Mouse (Mus musculus): ENCODE results near the gene Dcaf12.
A peak's percentile ranks its signal among the peaks of the same experiment; 100 is the strongest.

The Dcaf12 gene

GRCm38 (mm10) chr4:41314141-41315129, at the start of gene Dcaf12:
Gene Dcaf12, minus strand, starts transcription at chr4:41314889.
- DNase-seq (ENCODE audit: low read depth) = peak; percentile 93

DNA sequence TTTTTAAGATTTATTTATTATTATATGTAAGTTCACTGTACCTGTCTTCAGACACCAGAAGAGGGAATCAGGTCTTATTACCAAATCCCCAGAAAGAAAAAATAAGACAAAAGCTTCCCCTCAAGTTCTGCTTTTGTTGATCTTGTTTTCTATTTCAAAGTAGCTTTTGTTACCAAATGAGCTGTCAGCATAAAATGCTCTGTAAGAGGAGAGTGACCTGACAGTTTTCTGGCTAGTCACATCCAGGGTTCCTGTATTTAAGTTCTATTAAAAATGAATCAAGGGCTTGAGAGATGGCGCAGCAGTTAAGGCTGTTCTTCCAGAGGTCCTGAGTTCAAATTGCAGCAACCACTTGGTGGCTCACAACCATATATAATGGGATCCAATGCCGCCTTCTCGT, 46.4 kb upstream of the Dcaf12 start:
- no peak for DNase-seq (ENCODE audit: low read depth)

DNA sequence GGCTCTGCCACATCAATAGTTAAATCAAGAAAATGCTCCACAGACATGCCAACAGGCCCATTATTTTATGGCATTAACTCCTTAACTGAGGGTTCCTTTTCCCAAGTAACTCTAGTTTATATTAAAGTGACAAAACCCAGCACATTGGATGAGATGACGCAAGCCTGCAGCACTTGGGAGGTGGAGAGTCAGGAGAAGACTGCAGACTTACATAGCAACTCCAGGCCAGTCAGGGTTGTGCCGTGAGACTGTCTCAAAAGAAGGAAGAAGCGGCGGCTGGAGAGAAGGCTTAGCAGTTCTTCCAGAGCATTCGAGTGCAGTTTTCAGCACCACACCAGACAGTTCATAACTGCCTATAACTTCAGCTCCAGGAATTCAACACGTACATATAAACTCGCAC, 44.7 kb upstream of the Dcaf12 start:
- no peak for DNase-seq (ENCODE audit: low read depth)

DNA sequence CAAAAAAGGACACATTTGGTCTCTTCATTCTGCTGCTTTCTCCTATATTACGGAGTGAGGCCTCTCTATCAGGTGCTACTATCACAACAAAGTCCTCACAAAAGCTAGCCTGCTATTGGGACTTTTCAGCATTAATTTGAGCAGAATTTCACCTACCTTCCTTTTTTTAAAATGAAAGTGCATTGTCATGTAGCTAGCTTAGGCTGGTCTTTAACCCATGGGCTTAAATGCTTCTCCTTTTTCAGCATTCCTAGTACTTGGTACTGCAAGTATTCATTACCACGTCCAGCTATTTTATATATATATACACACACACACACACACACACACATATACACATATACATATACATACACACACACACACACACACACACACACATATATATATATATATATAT, 44.0 kb upstream of the Dcaf12 start:
- no peak for DNase-seq (ENCODE audit: low read depth)

DNA sequence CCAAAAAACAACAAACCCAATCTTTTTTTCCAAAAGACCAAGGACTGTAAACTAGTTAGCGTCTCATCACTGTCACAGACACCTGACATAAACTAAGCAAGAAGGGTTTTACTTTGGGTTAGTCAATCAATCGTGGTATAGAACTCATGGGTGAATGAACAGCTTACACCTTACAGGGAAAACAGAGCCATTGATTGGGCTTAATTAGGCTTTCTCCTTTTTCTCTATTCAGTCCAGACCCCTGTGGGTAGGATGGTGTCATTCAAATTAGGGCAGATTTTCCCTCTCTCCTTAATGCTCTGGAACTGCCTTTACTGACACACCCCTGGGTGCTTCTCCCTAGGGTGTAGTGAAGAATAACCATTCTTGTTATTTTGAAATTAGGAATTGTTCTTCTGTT, 42.5 kb upstream of the Dcaf12 start:
- no peak for DNase-seq (ENCODE audit: low read depth)

GRCm38 (mm10) chr4:41353265-41353664, 38.6 kb upstream of the Dcaf12 start:
- DNase-seq (ENCODE audit: low read depth) = no peak

DNA sequence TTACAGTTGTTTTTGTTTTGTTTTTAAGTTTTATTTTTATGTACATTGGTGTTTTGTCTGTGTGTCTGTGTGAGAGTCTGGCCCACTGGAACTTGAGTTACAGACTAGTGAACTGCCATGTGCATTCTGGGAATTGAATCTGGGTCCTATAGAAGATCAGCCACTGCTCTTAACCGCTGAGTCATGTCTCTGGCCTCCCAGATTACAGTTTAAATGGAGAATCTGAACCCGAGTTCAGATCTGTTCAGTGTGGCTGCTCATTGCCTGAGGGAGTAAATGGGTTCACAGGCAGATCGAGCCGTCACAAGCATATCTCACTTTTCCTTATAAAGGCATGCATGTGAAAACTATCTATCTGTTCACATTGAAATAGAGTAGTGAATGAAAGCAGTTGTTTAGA, 38.1 kb upstream of the Dcaf12 start:
- no peak for DNase-seq (ENCODE audit: low read depth)

GRCm38 (mm10) chr4:41349199-41349591, 34.5 kb upstream of the Dcaf12 start:
- no peak for DNase-seq (ENCODE audit: low read depth)

DNA sequence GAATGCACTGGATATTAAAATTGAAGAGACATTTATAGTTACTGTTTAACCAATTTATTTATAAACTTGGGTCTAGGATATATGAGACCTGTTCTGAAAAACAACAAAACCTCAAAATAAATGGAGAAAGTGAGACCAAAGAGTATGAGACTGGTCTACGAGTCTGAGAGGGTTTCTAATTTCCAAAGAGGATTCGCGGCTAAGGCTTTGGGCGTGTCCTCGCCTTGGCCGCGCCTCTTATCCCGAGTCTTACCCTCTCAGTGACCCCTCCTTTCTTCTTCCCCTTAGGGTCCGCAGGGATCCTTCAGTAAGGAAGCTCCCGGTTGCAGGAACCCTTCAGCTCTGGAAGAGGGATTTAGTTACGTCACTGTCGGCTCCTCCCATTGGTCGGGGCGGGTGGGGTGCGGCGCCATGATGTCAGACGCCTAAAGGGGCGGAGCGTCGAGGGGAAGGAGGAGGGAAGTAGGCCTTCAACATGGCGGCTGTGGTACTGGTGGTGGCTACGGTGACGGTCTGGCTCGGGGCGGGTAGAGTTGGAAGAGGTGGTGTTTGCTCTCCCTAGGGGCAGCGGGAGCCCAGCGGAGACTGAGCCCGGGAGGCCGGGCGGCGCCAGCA, 34.0 kb upstream of the Dcaf12 start, which contains the start of gene Ubap1:
Ubap1 (plus strand) TSS at position 413 of the 615 bp plus-strand sequence.
- peak; percentile 96 for DNase-seq (ENCODE audit: low read depth)

GRCm38 (mm10) chr4:41347839-41348238, 33.1 kb upstream of the Dcaf12 start:
- DNase-seq (ENCODE audit: low read depth) = peak; percentile 64

DNA sequence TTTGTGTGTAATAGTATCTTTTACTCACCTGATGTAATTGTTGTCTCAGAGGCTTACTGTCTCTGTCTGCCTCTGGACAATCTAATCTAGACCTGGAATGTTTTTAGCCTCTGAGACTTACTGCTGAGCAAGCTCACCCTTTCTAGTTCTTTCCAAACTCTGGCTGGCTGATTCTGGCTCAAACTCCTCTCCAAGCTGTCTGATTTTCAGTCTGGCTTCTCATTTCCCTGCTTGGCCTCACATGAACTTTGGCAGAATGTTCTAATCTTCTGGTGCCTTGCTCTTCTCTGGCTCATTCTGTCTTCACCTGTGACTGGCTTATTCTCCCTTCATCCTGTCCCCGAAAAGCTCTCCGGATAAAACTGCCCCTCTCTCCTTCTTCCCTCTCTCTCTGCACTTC, 31.3 kb upstream of the Dcaf12 start:
- DNase-seq (ENCODE audit: low read depth) = no peak

- no peak for DNase-seq (ENCODE audit: low read depth)
Measured at GRCm38 (mm10) chr4:41340912-41341550, 26.3 kb upstream of the Dcaf12 start.

- no peak for DNase-seq (ENCODE audit: low read depth)
Measured at GRCm38 (mm10) chr4:41336546-41336945, 21.9 kb upstream of the Dcaf12 start.

GRCm38 (mm10) chr4:41331698-41332421, 17.2 kb upstream of the Dcaf12 start:
- no peak for DNase-seq (ENCODE audit: low read depth)

GRCm38 (mm10) chr4:41331085-41331484, 16.4 kb upstream of the Dcaf12 start:
- no peak for DNase-seq (ENCODE audit: low read depth)

- DNase-seq (ENCODE audit: low read depth) = no peak
Measured at GRCm38 (mm10) chr4:41329481-41329880, 14.8 kb upstream of the Dcaf12 start.

DNA sequence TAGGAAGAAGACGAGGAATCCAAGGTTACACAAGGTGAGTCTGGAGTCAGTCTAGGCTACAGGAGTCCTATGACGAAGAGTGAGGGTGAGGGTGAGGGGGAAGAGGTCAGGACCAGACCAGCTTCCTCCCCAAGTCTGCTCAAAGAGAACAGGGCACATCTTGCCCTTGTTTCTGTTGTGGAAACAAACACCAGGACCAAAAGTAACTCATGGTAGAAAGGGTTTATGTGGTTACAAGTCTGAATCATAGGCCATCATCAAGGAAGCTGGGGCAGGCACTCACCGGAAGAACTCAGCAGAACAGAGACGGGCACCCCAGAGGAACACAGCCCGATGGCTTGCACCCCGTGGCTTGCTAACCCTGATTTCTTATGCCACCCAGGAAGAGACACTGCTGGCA, 12.2 kb upstream of the Dcaf12 start:
- DNase-seq (ENCODE audit: low read depth) = peak; percentile 31

GRCm38 (mm10) chr4:41320971-41321370, 6.3 kb upstream of the Dcaf12 start:
- no peak for DNase-seq (ENCODE audit: low read depth)

GRCm38 (mm10) chr4:41318267-41318666, 3.6 kb upstream of the Dcaf12 start:
- no peak for DNase-seq (ENCODE audit: low read depth)

- DNase-seq (ENCODE audit: low read depth) = peak; percentile 26
Measured at GRCm38 (mm10) chr4:41315173-41315572, 484 bp upstream of the Dcaf12 start.

DNA sequence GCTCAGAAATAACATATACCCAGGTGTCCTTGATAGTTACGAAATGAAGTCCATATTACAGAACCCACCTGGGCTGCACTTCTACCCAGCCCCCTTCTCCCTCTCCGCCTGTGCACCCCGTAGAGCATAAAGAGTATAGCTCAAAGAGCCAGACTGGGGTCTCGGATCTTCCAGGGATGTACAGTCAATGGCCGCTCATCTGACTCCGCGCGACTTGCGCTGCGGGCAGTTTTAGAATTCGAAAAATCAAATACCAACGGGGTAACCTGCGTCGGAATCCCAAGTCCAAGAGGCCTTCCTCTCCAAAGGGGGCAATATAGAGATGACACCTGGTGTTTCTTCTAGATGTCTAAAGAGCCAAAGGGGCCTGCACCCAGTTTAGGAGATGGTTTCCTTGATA, 967 bp downstream of the Dcaf12 start:
- DNase-seq (ENCODE audit: low read depth) = no peak
